Mouse (Mus musculus) liver, postnatal 0 days (tissue): ENCODE results near the gene Dpysl5. TPM values are rescaled to one million over a fixed set of nuclear protein-coding genes. Genes with fewer than 3 reads are reported as not detected.
A peak's percentile ranks its signal among the peaks of the same experiment; 100 is the strongest.

ENCODE experiments used
- ATAC-seq: fragments of 200-750 bp; cut with Nextera tagmentation; 2 replicates; pipeline ENCODE4 v1.8.0; 2017; ENCODE audit warnings: mild to moderate bottlenecking, moderate library complexity
- DNase-seq: peaks from one replicate; pipeline ENCODE4 v3.0.0-alpha.2; 2016
- H3K27ac ChIP-seq: fragments of 300-500 bp; sonication (generic); 2 replicates; pipeline ENCODE4 v1.5.1; 2014; ENCODE audit warnings: antibody characterized with exemption, moderate library complexity, mild to moderate bottlenecking, low read depth
- H3K27me3 ChIP-seq: fragments of 300-500 bp; sonication (generic); 2 replicates; pipeline ENCODE4 v1.6.1; 2014; ENCODE audit warnings: low read length, control low read depth, mixed read lengths; ENCODE audit not compliant: insufficient read depth
- H3K36me3 ChIP-seq: fragments of 300-500 bp; sonication (generic); replicated peaks from 2 replicates; pipeline ENCODE4 v1.6.1; 2014; ENCODE audit warnings: mild to moderate bottlenecking, control low read depth, low read length, moderate library complexity, mixed read lengths; ENCODE audit not compliant: insufficient read depth
- H3K4me1 ChIP-seq: fragments of 300-500 bp; sonication (generic); 2 replicates; pipeline ENCODE4 v1.6.1; 2014; ENCODE audit warnings: antibody characterized with exemption, mild to moderate bottlenecking, control low read depth; ENCODE audit not compliant: insufficient read depth
- H3K4me2 ChIP-seq: fragments of 300-500 bp; sonication (generic); 2 replicates; pipeline ENCODE4 v1.6.1; 2014; ENCODE audit warnings: low read depth, mild to moderate bottlenecking, low read length, moderate library complexity, mixed read lengths
- H3K4me3 ChIP-seq: fragments of 300-500 bp; sonication (generic); 2 replicates; pipeline ENCODE4 v1.5.1; 2014; ENCODE audit warnings: low read depth, low read length
- H3K9ac ChIP-seq: fragments of 300-500 bp; sonication (generic); replicated peaks from 2 replicates; pipeline ENCODE4 v1.6.1; 2014; ENCODE audit warnings: mild to moderate bottlenecking, moderate library complexity
- H3K9me3 ChIP-seq: fragments of 300-500 bp; sonication (generic); 2 replicates; pipeline ENCODE4 v1.6.1; 2016; ENCODE audit warnings: mild to moderate bottlenecking, control low read depth, low read length, mixed read lengths
- CTCF ChIP-seq: sonication (generic); IDR thresholded peaks from 2 replicates; pipeline ENCODE4 v1.5.1; 2016; ENCODE audit warnings: antibody characterized with exemption, low read depth
- EP300 ChIP-seq: IDR thresholded peaks from 2 replicates; pipeline ENCODE4 v1.6.1; 2016; ENCODE audit warnings: antibody characterized with exemption, low read depth, mild to moderate bottlenecking
- WGBS: fragments of 180-500 bp; shearing (Covaris S2); extraction: QIAGEN DNeasy Blood & Tissue Kit; methylation state at CpG from one replicate; pipeline ENCODE4 v1.1.7; 2014; ENCODE audit not compliant: insufficient replicate concordance; 5-methylcytosine and 5-hydroxymethylcytosine counted together
- polyA plus RNA-seq: library from polyadenylated mRNA; unstranded; fragments of >200 nt; fragmentation: Nextera tagmentation; extraction: Ambion mirVana; gene quantifications from 2 replicates; pipeline ENCODE4 v1.2.1, GENCODE M21; 2015

Gene Dpysl5
- polyA plus RNA-seq, 1 experiment from 2014 or later = 0.05 TPM

GRCm38 (mm10) chr5:30712441-30713298 lies 1.3 kb downstream of the Dpysl5 start:
- DNase-seq = no peak
- Histone ChIP-seq H3K27ac (no peak overlapping the region), H3K4me2 (peak overlapping the region; percentile 82), H3K36me3 (no peaks in the 10 kb centered on the region), H3K4me1 (peaks cover 20% of the 10 kb centered on the region), H3K4me3 (peak overlapping the region; percentile 48; the same call in 1 of the 2 replicates), H3K9ac (no peak overlapping the region), H3K9me3 (no peaks in the 10 kb centered on the region), H3K27me3 (peaks cover 64% of the 10 kb centered on the region)
- 2% methylated on average over 43 of the region's 43 CpGs for WGBS
- ATAC-seq = no peak
- TF ChIP-seq CTCF (no peak), EP300 (no peak)

- DNase-seq (no peak), ATAC-seq (no peak)
- Histone ChIP-seq H3K4me3 (no peak overlapping the region), H3K4me1 (peaks cover 20% of the 10 kb centered on the region), H3K9me3 (no peaks in the 10 kb centered on the region), H3K27ac (no peak overlapping the region), H3K9ac (no peak overlapping the region), H3K27me3 (peaks cover 64% of the 10 kb centered on the region), H3K36me3 (no peaks in the 10 kb centered on the region), H3K4me2 (0 out of 2 replicates have a peak overlapping the region, but pooled peaks have one; percentile 22)
- 1% methylated on average over 20 of the region's 20 CpGs for WGBS
- no peak for TF ChIP-seq CTCF
- TF ChIP-seq EP300 = no peak
These were observed 1.9 kb downstream of the Dpysl5 start for GRCm38 (mm10) chr5:30713299-30713675.

- Histone ChIP-seq H3K27me3 (peaks cover 64% of the 10 kb centered on the region), H3K9me3 (no peaks in the 10 kb centered on the region), H3K27ac (no peak overlapping the region), H3K4me3 (no peak overlapping the region), H3K36me3 (no peaks in the 10 kb centered on the region), H3K4me2 (0 out of 2 replicates have a peak overlapping the region, but pooled peaks have one; percentile 1), H3K4me1 (peaks cover 20% of the 10 kb centered on the region), H3K9ac (no peak overlapping the region)
- WGBS = 24% methylated on average over 11 of the region's 11 CpGs
- DNase-seq = no peak
- TF ChIP-seq CTCF (no peak), EP300 (no peak)
- no peak for ATAC-seq
These were observed 2.3 kb downstream of the Dpysl5 start for GRCm38 (mm10) chr5:30713691-30714090.

- DNase-seq = no peak
- no peak overlapping the region for H3K4me3 ChIP-seq
- TF ChIP-seq CTCF (no peak), EP300 (no peak)
- WGBS = 62% methylated on average over 2 of the region's 2 CpGs
- no peak overlapping the region for H3K9ac ChIP-seq
- H3K27ac ChIP-seq = no peak overlapping the region
- peaks cover 48% of the 10 kb centered on the region for H3K27me3 ChIP-seq
- peaks cover 17% of the 10 kb centered on the region for H3K4me1 ChIP-seq
- H3K4me2 ChIP-seq = no peak overlapping the region
- H3K36me3 ChIP-seq = no peaks in the 10 kb centered on the region
- no peaks in the 10 kb centered on the region for H3K9me3 ChIP-seq
- ATAC-seq = no peak
These were observed 4.9 kb downstream of the Dpysl5 start for GRCm38 (mm10) chr5:30716311-30716710.

- no peak for ATAC-seq
- H3K9me3 ChIP-seq = no peaks in the 10 kb centered on the region
- H3K4me3 ChIP-seq = no peak overlapping the region
- peaks cover 10% of the 10 kb centered on the region for H3K4me1 ChIP-seq
- H3K36me3 ChIP-seq = no peaks in the 10 kb centered on the region
- DNase-seq = no peak
- 73% methylated on average over 4 of the region's 4 CpGs for WGBS
- H3K4me2 ChIP-seq = no peak overlapping the region
- H3K27me3 ChIP-seq = peaks cover 36% of the 10 kb centered on the region
- H3K9ac ChIP-seq = no peak overlapping the region
- no peak overlapping the region for H3K27ac ChIP-seq
- TF ChIP-seq EP300 (no peak), CTCF (no peak)
These were observed 6.1 kb downstream of the Dpysl5 start for GRCm38 (mm10) chr5:30717506-30717905.

- DNase-seq = no peak
These were observed 6.8 kb downstream of the Dpysl5 start for GRCm38 (mm10) chr5:30717991-30718703.

More at GRCm38 (mm10) chr5:30717991-30718703, 6.8 kb downstream of the Dpysl5 start:
- ATAC-seq = no peak
- Histone ChIP-seq H3K4me3 (no peak overlapping the region), H3K4me2 (no peak overlapping the region), H3K27me3 (peaks cover 29% of the 10 kb centered on the region), H3K4me1 (0 out of 2 replicates have a peak, but pooled peaks cover 3% of the 10 kb centered on the region), H3K9ac (no peak overlapping the region), H3K27ac (no peak overlapping the region), H3K9me3 (no peaks in the 10 kb centered on the region), H3K36me3 (no peaks in the 10 kb centered on the region)
- TF ChIP-seq CTCF = no peak
- no peak for TF ChIP-seq EP300
- 68% methylated on average over 10 of the region's 10 CpGs for WGBS
